Mouse (Mus musculus): ENCODE results near the gene Rab4a. TPM values are rescaled to one million over a fixed set of nuclear protein-coding genes. Genes with fewer than 3 reads are reported as not detected.

Gene Rab4a
- polyA plus RNA-seq, 1 experiment from 2014 or later: 32.1 TPM

DNA sequence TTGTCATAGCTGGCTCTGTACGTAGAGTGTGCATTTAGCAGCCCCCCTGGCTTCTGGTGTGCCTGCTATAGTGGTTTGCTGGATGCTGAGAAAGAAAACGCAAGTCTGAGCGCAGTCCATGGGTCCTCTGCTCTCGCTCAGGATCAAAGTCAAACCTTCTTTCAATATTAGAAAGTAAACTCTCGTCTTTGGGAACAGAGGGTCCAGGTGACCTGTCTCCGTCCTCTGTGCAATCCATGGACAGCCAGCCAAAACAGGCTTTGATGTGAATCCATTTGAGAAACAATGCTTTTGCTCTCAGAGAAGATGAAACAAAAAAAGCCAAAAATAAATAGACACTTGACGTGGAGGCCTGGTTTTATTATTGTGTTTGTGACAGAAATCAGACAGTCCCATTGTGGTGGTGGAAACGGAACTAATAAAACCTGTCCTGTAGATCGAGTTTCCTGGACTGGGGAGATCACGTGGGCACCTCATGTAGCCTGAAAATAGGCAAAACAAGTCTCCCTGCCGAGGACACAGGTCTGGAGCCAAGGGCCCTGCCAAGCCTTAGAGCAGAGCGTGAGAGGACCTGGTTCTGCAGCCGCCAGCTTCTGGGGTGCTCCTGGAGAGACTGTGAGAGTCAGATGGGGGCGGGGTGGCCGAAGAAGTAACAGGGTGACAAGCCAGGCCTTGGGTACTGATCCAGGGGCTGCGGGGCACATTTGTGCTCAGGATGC lies 7.5 kb downstream of the Rab4a start:
- no peak for TF ChIP-seq EP300 (IDR thresholded peaks at IDR 0.05)
- TF ChIP-seq CTCF (IDR thresholded peaks at IDR 0.05): no peak
- H3K9me3 ChIP-seq (ENCODE audit: low read length): no peaks in the 10 kb centered on the region
- no peaks in the 10 kb centered on the region for H3K4me1 ChIP-seq (ENCODE audit: insufficient read depth, low read depth, low read length)
- H3K4me3 ChIP-seq (ENCODE audit: low read depth, low read length): no peak overlapping the region
- H3K4me2 ChIP-seq (replicated peaks; ENCODE audit: low read depth, low read length): no peak overlapping the region
- no peaks in the 10 kb centered on the region for H3K27me3 ChIP-seq (replicated peaks; ENCODE audit: insufficient read depth, low read length)
- DNase-seq (ENCODE audit: low spot score) (no peak), ATAC-seq (no peak)
- no peak overlapping the region for H3K27ac ChIP-seq (ENCODE audit: low read length)
- H3K36me3 ChIP-seq (ENCODE audit: insufficient read depth, low read length): no peaks in the 10 kb centered on the region
- WGBS: 63% methylated on average over 16 of the region's 16 CpGs
- no peak overlapping the region for H3K9ac ChIP-seq (replicated peaks; ENCODE audit: low read depth)

DNA sequence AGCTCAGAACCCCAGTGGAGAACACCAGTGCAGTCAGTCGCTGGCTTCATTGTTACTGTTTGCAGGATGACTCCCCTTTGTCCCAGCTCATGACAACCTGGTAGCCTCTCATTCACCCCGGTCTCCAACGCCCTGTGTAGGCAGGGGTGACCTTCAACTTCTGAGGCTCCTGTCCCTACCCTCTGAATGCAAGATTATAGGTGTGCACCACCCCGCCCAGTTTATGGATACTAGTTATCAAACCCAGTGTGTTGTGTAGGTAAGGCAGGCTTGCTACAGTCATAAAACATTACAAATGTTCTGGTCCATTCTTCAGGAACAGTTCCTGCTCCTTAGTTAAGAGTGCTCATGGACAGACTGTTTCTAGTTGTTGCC lies 8.1 kb downstream of the Rab4a start:
- Histone ChIP-seq H3K9ac (replicated peaks; ENCODE audit: low read depth) (no peak overlapping the region), H3K36me3 (ENCODE audit: insufficient read depth, low read length) (no peaks in the 10 kb centered on the region), H3K27me3 (replicated peaks; ENCODE audit: insufficient read depth, low read length) (no peaks in the 10 kb centered on the region), H3K27ac (ENCODE audit: low read length) (no peak overlapping the region), H3K9me3 (ENCODE audit: low read length) (no peaks in the 10 kb centered on the region), H3K4me3 (ENCODE audit: low read depth, low read length) (no peak overlapping the region), H3K4me1 (ENCODE audit: insufficient read depth, low read depth, low read length) (no peaks in the 10 kb centered on the region), H3K4me2 (replicated peaks; ENCODE audit: low read depth, low read length) (no peak overlapping the region)
- ATAC-seq (no peak), DNase-seq (ENCODE audit: low spot score) (no peak)
- TF ChIP-seq CTCF (IDR thresholded peaks at IDR 0.05): no peak
- no peak for TF ChIP-seq EP300 (IDR thresholded peaks at IDR 0.05)
- 92% methylated on average over 4 of the region's 4 CpGs for WGBS

DNA sequence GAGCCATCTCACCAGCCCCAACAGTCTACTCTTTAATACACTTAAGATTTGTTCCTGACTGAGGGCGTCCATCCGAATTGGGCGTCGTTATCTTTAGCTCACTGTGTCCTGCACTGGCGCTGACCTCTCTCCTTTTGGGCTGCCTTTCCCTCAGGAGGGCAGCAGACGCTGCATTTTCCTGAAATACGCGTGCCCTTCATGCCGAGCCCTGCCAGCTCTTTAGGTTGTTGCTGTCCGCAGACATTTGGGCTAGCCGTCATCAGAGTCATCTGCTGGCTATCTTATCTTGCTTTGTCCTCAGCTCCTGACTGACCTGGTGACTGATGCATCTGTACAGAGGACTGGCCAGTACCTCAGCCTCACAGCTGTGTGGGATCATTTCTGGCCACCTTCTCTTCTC lies 9.5 kb downstream of the Rab4a start:
- TF ChIP-seq CTCF (IDR thresholded peaks at IDR 0.05) (no peak), EP300 (IDR thresholded peaks at IDR 0.05) (no peak)
- Histone ChIP-seq H3K4me1 (ENCODE audit: insufficient read depth, low read depth, low read length) (no peaks in the 10 kb centered on the region), H3K4me3 (ENCODE audit: low read depth, low read length) (no peak overlapping the region), H3K27me3 (replicated peaks; ENCODE audit: insufficient read depth, low read length) (no peaks in the 10 kb centered on the region), H3K36me3 (ENCODE audit: insufficient read depth, low read length) (no peaks in the 10 kb centered on the region), H3K27ac (ENCODE audit: low read length) (no peak overlapping the region), H3K4me2 (replicated peaks; ENCODE audit: low read depth, low read length) (no peak overlapping the region), H3K9me3 (ENCODE audit: low read length) (no peaks in the 10 kb centered on the region), H3K9ac (replicated peaks; ENCODE audit: low read depth) (no peak overlapping the region)
- ATAC-seq (no peak), DNase-seq (ENCODE audit: low spot score) (no peak)
- 82% methylated on average over 11 of the region's 11 CpGs for WGBS

DNA sequence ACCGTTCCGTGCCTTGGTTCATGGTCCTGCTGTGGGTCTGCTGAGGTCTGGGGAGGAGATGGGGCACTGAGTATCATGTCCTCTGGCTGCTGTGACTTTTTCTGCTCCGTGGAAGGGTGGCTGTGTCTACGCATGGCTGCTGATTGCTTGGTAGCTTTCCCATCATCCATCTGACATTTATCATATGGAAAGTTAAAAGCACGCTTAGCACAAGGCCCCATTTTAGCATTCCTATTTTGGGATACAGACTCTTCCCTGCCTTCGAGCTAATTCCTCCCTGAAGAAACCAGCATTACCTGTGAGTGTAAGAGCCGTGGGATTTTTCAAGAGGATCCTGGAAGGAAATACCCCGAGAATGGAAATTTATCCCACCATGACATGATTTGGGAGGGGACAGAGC lies 11.2 kb downstream of the Rab4a start:
- no peak for DNase-seq (ENCODE audit: low spot score)

DNA sequence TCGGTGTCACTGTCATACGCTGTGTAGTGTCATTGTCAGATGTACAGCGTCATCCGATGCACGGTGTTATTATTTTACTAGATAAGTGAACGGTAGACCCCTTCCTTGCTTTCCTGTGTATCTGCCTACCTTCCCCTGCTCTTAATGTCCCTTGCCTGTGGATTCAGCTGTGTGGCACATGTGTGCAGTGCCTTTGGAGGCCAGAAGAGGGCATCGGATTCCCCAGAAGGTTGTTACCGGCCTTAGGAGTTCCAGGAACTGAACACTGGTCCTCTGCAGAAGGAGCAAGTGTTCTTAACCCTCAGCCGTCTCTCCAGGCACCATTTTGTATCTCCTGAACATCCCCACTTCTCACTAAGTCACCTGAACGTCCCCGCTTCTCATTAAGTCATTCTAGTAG lies 12.0 kb downstream of the Rab4a start:
- H3K9ac ChIP-seq (replicated peaks; ENCODE audit: low read depth): no peak overlapping the region
- H3K4me2 ChIP-seq (replicated peaks; ENCODE audit: low read depth, low read length): no peak overlapping the region
- DNase-seq (ENCODE audit: low spot score) (no peak), ATAC-seq (no peak)
- H3K4me3 ChIP-seq (ENCODE audit: low read depth, low read length): no peak overlapping the region
- 92% methylated on average over 11 of the region's 11 CpGs for WGBS
- H3K4me1 ChIP-seq (ENCODE audit: insufficient read depth, low read depth, low read length): no peaks in the 10 kb centered on the region
- no peak for TF ChIP-seq EP300 (IDR thresholded peaks at IDR 0.05)
- TF ChIP-seq CTCF (IDR thresholded peaks at IDR 0.05): peak; percentile 27; the same call in 1 of the 2 replicates
- no peaks in the 10 kb centered on the region for H3K27me3 ChIP-seq (replicated peaks; ENCODE audit: insufficient read depth, low read length)
- no peak overlapping the region for H3K27ac ChIP-seq (ENCODE audit: low read length)
- H3K36me3 ChIP-seq (ENCODE audit: insufficient read depth, low read length): no peaks in the 10 kb centered on the region
- no peaks in the 10 kb centered on the region for H3K9me3 ChIP-seq (ENCODE audit: low read length)

More for the DNA sequence above, 11.2 kb downstream of the Rab4a start:
- Histone ChIP-seq H3K4me1 (ENCODE audit: insufficient read depth, low read depth, low read length) (no peaks in the 10 kb centered on the region), H3K27ac (ENCODE audit: low read length) (no peak overlapping the region), H3K4me2 (replicated peaks; ENCODE audit: low read depth, low read length) (no peak overlapping the region), H3K4me3 (ENCODE audit: low read depth, low read length) (no peak overlapping the region), H3K36me3 (ENCODE audit: insufficient read depth, low read length) (no peaks in the 10 kb centered on the region), H3K9ac (replicated peaks; ENCODE audit: low read depth) (no peak overlapping the region), H3K9me3 (ENCODE audit: low read length) (no peaks in the 10 kb centered on the region), H3K27me3 (replicated peaks; ENCODE audit: insufficient read depth, low read length) (no peaks in the 10 kb centered on the region)
- no peak for TF ChIP-seq EP300 (IDR thresholded peaks at IDR 0.05)
- no peak for TF ChIP-seq CTCF (IDR thresholded peaks at IDR 0.05)
- WGBS: 88% methylated on average over 8 of the region's 8 CpGs
- ATAC-seq: no peak

DNA sequence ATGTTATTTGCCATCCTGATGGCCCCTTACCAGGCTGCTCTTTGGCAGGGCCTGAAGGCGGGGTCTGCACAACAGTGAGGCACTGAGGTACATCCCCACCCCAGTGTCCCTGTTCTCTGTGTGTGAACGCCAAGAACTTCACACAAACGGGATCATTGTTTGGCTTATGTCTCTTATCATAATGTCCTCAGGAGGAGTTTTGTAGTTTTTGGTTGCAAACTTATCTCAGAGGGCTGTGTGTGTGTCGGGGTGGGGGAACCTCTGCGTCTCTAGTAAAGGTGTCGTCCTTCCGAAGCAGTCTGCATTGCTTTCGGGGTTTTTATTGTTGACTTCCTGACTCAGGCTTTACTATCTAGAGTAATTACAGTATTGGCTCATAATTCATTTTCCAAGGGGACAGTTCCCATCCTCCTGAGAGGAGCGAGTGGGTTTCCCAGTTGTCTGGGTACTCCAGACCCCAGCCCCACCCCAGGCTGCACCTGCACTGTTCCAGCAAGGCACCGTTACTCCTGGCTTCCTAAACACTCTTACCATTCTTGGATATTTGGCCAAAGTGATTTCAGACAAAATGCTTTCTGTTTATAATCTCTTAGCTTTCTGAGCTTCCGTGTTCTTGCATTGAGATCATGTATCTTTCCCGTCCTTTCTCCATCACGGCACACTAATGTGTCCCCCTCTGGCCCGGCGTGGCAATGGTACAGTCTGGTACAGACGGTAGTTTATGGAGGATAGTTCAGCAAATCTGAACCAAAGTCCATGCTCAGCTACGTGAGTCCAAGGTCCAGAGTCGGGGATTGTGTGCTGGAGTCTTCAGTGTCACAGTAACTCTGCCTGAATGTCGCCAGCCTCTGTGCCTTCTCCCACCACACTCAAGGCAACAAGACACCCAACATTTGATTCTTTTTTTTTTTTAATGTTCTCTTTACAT lies 14.2 kb downstream of the Rab4a start:
- no peak for DNase-seq (ENCODE audit: low spot score)
- no peak for ATAC-seq
- H3K4me3 ChIP-seq (ENCODE audit: low read depth, low read length): no peak overlapping the region
- no peaks in the 10 kb centered on the region for H3K36me3 ChIP-seq (ENCODE audit: insufficient read depth, low read length)
- WGBS: 85% methylated on average over 19 of the region's 19 CpGs
- H3K4me1 ChIP-seq (ENCODE audit: insufficient read depth, low read depth, low read length): no peaks in the 10 kb centered on the region
- H3K9ac ChIP-seq (replicated peaks; ENCODE audit: low read depth): no peak overlapping the region
- H3K27ac ChIP-seq (ENCODE audit: low read length): no peak overlapping the region
- H3K27me3 ChIP-seq (replicated peaks; ENCODE audit: insufficient read depth, low read length): no peaks in the 10 kb centered on the region
- no peak overlapping the region for H3K4me2 ChIP-seq (replicated peaks; ENCODE audit: low read depth, low read length)
- TF ChIP-seq CTCF (IDR thresholded peaks at IDR 0.05) (no peak), EP300 (IDR thresholded peaks at IDR 0.05) (no peak)
- no peaks in the 10 kb centered on the region for H3K9me3 ChIP-seq (ENCODE audit: low read length)

All from lung, postnatal 0 days (tissue).